Mouse (Mus musculus) heart, embryonic 15.5 days (tissue): Measurements from ENCODE around the gene Otp. TPM values are rescaled to one million over a fixed set of nuclear protein-coding genes. Genes with fewer than 3 reads are reported as not detected.

Source experiments
- ATAC-seq: fragments of 200-750 bp; cut with Nextera tagmentation; replicated peaks from 2 replicates; pipeline ENCODE4 v1.8.0; 2017; ENCODE audit warnings: low read depth, moderate TSS enrichment; ENCODE audit not compliant: insufficient number of reproducible peaks, insufficient read depth, low FRiP score
- H3K27ac ChIP-seq: fragments of 300-500 bp; sonication (generic); 2 replicates; pipeline ENCODE4 v1.5.1; 2015; ENCODE audit warnings: mild to moderate bottlenecking, inconsistent platforms
- H3K27me3 ChIP-seq: fragments of 300-500 bp; sonication (generic); 2 replicates; pipeline ENCODE4 v1.6.1; 2015; ENCODE audit warnings: inconsistent platforms
- H3K36me3 ChIP-seq: fragments of 300-500 bp; sonication (generic); 2 replicates; pipeline ENCODE4 v1.6.1; 2015; ENCODE audit warnings: mild to moderate bottlenecking, inconsistent platforms
- H3K4me1 ChIP-seq: fragments of 300-500 bp; sonication (generic); replicated peaks from 2 replicates; pipeline ENCODE4 v1.6.1; 2015; ENCODE audit warnings: inconsistent platforms
- H3K4me2 ChIP-seq: fragments of 300-500 bp; sonication (generic); 2 replicates; pipeline ENCODE4 v1.6.1; 2015; ENCODE audit warnings: inconsistent platforms, mild to moderate bottlenecking, moderate library complexity
- H3K4me3 ChIP-seq: fragments of 300-500 bp; sonication (generic); 2 replicates; pipeline ENCODE4 v1.5.1; 2015; ENCODE audit warnings: mild to moderate bottlenecking, inconsistent platforms
- H3K9ac ChIP-seq: fragments of 300-500 bp; sonication (generic); 2 replicates; pipeline ENCODE4 v1.6.1; 2015; ENCODE audit warnings: mild to moderate bottlenecking, inconsistent platforms
- H3K9me3 ChIP-seq: fragments of 300-500 bp; sonication (generic); replicated peaks from 2 replicates; pipeline ENCODE4 v1.6.1; 2016; ENCODE audit warnings: inconsistent platforms
- WGBS: fragments of 180-500 bp; shearing (Covaris S2); methylation state at CpG from one replicate; pipeline ENCODE4 v1.1.7; 2015; ENCODE audit warnings: mixed read lengths; 5-methylcytosine and 5-hydroxymethylcytosine counted together
- polyA plus RNA-seq: library from polyadenylated mRNA; unstranded; fragments of >200 nt; fragmentation: Nextera tagmentation; extraction: Ambion mirVana; gene quantifications from 2 replicates; pipeline ENCODE4 v1.2.1, GENCODE M21; 2015

Gene Otp
- not detected in 2 replicates for polyA plus RNA-seq

GRCm38 (mm10) chr13:94875396-94875880, at the start of gene Otp:
Gene Otp, plus strand, starts transcription at chr13:94875602.
- no peak within 1 kb of the TSS for H3K27ac ChIP-seq
- peaks cover 8% of the 10 kb centered on the region for H3K4me1 ChIP-seq
- H3K4me2 ChIP-seq, result no peak within 1 kb of the TSS
- H3K9me3 ChIP-seq, result no peaks in the 10 kb centered on the region
- no peak within 1 kb of the TSS for H3K4me3 ChIP-seq
- WGBS, result 1% methylated on average over 27 of the region's 30 CpGs
- H3K27me3 ChIP-seq, result peaks cover 88% of the 10 kb centered on the region
- no peaks in the 10 kb centered on the region for H3K36me3 ChIP-seq
- H3K9ac ChIP-seq, result no peak within 1 kb of the TSS
- no peak for ATAC-seq

- peaks cover 4% of the 10 kb centered on the region; the same call in 1 of the 2 replicates for H3K36me3 ChIP-seq
- no peak overlapping the region for H3K27ac ChIP-seq
- H3K9me3 ChIP-seq, result no peaks in the 10 kb centered on the region
- WGBS, result 67% methylated on average over 5 of the region's 5 CpGs
- no peaks in the 10 kb centered on the region for H3K27me3 ChIP-seq
- H3K4me3 ChIP-seq, result no peak overlapping the region
- H3K9ac ChIP-seq, result no peak overlapping the region
- ATAC-seq, result no peak
- no peak overlapping the region for H3K4me2 ChIP-seq
- H3K4me1 ChIP-seq, result peaks cover 16% of the 10 kb centered on the region
Observed at GRCm38 (mm10) chr13:94826389-94826788, 49.0 kb upstream of the Otp start.

DNA sequence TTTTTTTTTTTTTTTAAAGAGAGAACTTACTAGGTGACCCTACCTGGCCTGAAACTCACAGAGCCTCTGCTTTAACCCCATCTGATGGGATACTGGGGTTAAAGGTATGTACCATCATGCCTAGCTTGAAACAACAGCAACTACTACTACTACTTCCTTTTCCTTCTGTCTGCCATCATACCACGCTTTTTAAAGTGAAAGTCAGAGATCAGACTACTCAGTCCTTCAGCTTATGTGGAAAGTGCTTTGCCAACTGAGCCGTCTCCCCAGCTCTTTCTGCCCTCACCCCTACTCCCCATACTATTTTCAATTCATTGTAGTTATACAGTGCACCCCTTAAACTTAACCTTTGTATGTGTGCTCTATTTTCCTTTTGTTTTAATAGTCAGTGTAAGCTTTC, 48.4 kb upstream of the Otp start:
- Histone ChIP-seq H3K9ac (no peak overlapping the region), H3K4me2 (no peak overlapping the region), H3K36me3 (peaks cover 4% of the 10 kb centered on the region; the same call in 1 of the 2 replicates), H3K27ac (no peak overlapping the region), H3K9me3 (no peaks in the 10 kb centered on the region), H3K4me3 (no peak overlapping the region), H3K27me3 (no peaks in the 10 kb centered on the region), H3K4me1 (peaks cover 16% of the 10 kb centered on the region)
- 84% methylated on average over 2 of the region's 2 CpGs for WGBS
- ATAC-seq, result no peak

DNA sequence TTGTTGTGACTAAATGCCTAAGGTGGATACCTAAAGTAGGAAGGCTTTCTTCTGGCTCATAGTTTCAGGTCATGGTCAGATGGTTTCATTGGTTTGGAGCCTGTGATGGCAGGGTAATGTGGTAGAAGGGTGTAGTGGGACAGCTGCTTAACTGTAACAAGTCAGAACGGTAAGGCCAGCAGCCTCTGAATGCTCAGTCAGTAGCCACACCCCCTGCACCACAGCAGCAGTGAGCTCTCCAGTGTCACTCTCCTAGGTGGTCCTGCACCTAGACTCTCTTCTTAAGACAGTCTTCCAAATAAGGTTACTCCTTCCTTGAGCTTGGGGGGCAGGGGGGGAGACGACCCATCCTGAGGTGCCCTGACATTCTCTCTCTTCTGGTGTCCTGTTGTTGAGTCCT, 47.6 kb upstream of the Otp start:
- no peak for ATAC-seq
- Histone ChIP-seq H3K4me1 (peaks cover 16% of the 10 kb centered on the region), H3K36me3 (peaks cover 10% of the 10 kb centered on the region; the same call in 1 of the 2 replicates), H3K27me3 (no peaks in the 10 kb centered on the region), H3K4me3 (no peak overlapping the region), H3K9ac (no peak overlapping the region), H3K4me2 (no peak overlapping the region), H3K9me3 (no peaks in the 10 kb centered on the region), H3K27ac (no peak overlapping the region)
- 35% methylated on average over 2 of the region's 2 CpGs for WGBS

- H3K9me3 ChIP-seq, result no peaks in the 10 kb centered on the region
- H3K27me3 ChIP-seq, result no peaks in the 10 kb centered on the region
- H3K36me3 ChIP-seq, result peaks cover 16% of the 10 kb centered on the region
- H3K4me2 ChIP-seq, result no peak overlapping the region
- no peak overlapping the region for H3K9ac ChIP-seq
- no peak overlapping the region for H3K27ac ChIP-seq
- ATAC-seq, result no peak
- H3K4me1 ChIP-seq, result peaks cover 3% of the 10 kb centered on the region
- 51% methylated on average over 5 of the region's 5 CpGs for WGBS
- no peak overlapping the region for H3K4me3 ChIP-seq
Observed at GRCm38 (mm10) chr13:94838047-94838720, 37.2 kb upstream of the Otp start.

DNA sequence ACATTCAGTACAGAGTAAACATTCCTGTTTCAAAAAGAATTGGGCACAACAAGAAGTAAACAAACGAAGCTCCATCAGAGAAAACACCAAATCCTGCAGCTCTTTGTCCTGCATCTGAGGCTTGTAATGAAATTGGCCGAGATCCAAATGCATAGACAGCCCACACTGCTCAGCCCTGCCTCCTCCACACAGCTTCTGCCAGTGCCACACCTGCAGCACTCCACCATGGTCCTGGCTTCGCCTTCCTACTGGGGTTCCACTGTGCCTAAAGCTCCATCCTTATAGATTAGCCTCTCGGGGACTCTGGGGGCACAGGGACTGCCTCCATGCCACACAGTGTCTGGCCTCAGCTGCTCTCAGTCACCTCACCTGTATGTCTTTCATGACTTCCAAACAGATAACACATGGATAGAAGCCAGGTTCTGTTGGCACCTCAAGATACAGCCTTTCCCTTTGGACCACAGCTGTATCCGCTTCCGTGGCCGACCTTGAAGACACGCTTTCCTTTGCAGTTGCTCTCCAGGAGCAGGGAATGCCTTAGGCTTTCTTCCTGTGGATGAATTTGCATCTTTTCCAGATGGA, 36.6 kb upstream of the Otp start:
- peaks cover 16% of the 10 kb centered on the region for H3K36me3 ChIP-seq
- ATAC-seq, result no peak
- H3K4me1 ChIP-seq, result peaks cover 3% of the 10 kb centered on the region
- no peaks in the 10 kb centered on the region for H3K9me3 ChIP-seq
- H3K9ac ChIP-seq, result no peak overlapping the region
- H3K4me3 ChIP-seq, result no peak overlapping the region
- H3K27me3 ChIP-seq, result no peaks in the 10 kb centered on the region
- no peak overlapping the region for H3K27ac ChIP-seq
- no peak overlapping the region for H3K4me2 ChIP-seq
- 73% methylated on average over 8 of the region's 8 CpGs for WGBS

GRCm38 (mm10) chr13:94843236-94843635, 32.2 kb upstream of the Otp start:
- Histone ChIP-seq H3K27me3 (no peaks in the 10 kb centered on the region), H3K27ac (no peak overlapping the region), H3K9me3 (no peaks in the 10 kb centered on the region), H3K4me1 (peaks cover 3% of the 10 kb centered on the region), H3K4me3 (no peak overlapping the region), H3K9ac (no peak overlapping the region), H3K36me3 (peaks cover 6% of the 10 kb centered on the region), H3K4me2 (no peak overlapping the region)
- no peak for ATAC-seq
- 79% methylated on average over 5 of the region's 5 CpGs for WGBS

- Histone ChIP-seq H3K4me3 (no peak overlapping the region), H3K9me3 (no peaks in the 10 kb centered on the region), H3K4me2 (no peak overlapping the region), H3K27me3 (no peaks in the 10 kb centered on the region), H3K4me1 (no peaks in the 10 kb centered on the region), H3K9ac (no peak overlapping the region), H3K36me3 (no peaks in the 10 kb centered on the region; the same call in 1 of the 2 replicates), H3K27ac (no peak overlapping the region)
- no peak for ATAC-seq
- WGBS, result 62% methylated on average over 7 of the region's 7 CpGs
Observed at GRCm38 (mm10) chr13:94847870-94848269, 27.5 kb upstream of the Otp start.

GRCm38 (mm10) chr13:94849351-94849750, 26.1 kb upstream of the Otp start:
- no peaks in the 10 kb centered on the region for H3K36me3 ChIP-seq
- H3K4me3 ChIP-seq, result no peak overlapping the region
- H3K9ac ChIP-seq, result no peak overlapping the region
- WGBS, result 61% methylated on average over 13 of the region's 13 CpGs
- H3K4me2 ChIP-seq, result no peak overlapping the region
- H3K9me3 ChIP-seq, result no peaks in the 10 kb centered on the region
- no peak for ATAC-seq
- H3K27me3 ChIP-seq, result no peaks in the 10 kb centered on the region
- no peak overlapping the region for H3K27ac ChIP-seq
- H3K4me1 ChIP-seq, result no peaks in the 10 kb centered on the region

- Histone ChIP-seq H3K4me1 (no peaks in the 10 kb centered on the region), H3K9me3 (no peaks in the 10 kb centered on the region), H3K4me2 (no peak overlapping the region), H3K36me3 (no peaks in the 10 kb centered on the region), H3K4me3 (no peak overlapping the region), H3K9ac (no peak overlapping the region), H3K27ac (no peak overlapping the region), H3K27me3 (peaks cover 23% of the 10 kb centered on the region)
- WGBS, result 75% methylated on average over 8 of the region's 8 CpGs
- no peak for ATAC-seq
Observed at GRCm38 (mm10) chr13:94858016-94858575, 17.3 kb upstream of the Otp start.

DNA sequence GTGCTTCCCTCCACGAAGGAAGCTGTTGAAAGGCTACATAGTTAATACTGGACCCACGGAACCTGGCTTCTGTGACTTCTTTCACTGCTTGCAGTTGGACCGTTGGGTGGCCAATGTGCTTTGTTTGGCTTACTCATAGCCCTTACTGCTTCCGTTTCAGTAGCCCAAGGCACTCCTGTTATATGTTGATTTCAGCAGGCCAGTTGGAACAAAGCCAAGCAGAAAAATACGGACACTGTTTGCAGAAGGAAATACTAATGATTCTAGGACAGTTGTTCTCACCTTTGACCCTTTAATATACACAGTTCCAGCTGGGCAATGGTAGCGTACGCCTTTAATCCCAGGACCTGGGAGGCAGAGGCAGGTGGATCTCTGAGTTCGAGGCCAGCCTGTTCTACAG, 16.1 kb upstream of the Otp start:
- H3K27ac ChIP-seq, result no peak overlapping the region
- H3K9me3 ChIP-seq, result no peaks in the 10 kb centered on the region
- no peak for ATAC-seq
- no peak overlapping the region for H3K4me2 ChIP-seq
- H3K4me1 ChIP-seq, result no peaks in the 10 kb centered on the region
- H3K36me3 ChIP-seq, result no peaks in the 10 kb centered on the region
- WGBS, result 69% methylated on average over 8 of the region's 8 CpGs
- H3K4me3 ChIP-seq, result no peak overlapping the region
- H3K27me3 ChIP-seq, result peaks cover 32% of the 10 kb centered on the region
- H3K9ac ChIP-seq, result no peak overlapping the region
